Mouse (Mus musculus) ES-Bruce4 (cell line): ENCODE results near the gene Matk. TPM values are rescaled to one million over a fixed set of nuclear protein-coding genes. Genes with fewer than 3 reads are reported as not detected.
A peak's percentile ranks its signal among the peaks of the same experiment; 100 is the strongest.
"Not testable (repeated sequence)": the region's sequence is repeated elsewhere in the genome, so short reads cannot be mapped to it uniquely, and the experiment has no call there.

ENCODE experiments used
- H3K27ac ChIP-seq: 2 replicates; pipeline ENCODE4 v1.5.1; 2012; ENCODE audit warnings: low read length, inconsistent platforms; ENCODE audit not compliant: insufficient read depth
- H3K27me3 ChIP-seq: 2 replicates; pipeline ENCODE4 v1.6.1; 2012; ENCODE audit warnings: mild to moderate bottlenecking, low read length, inconsistent platforms; ENCODE audit not compliant: control insufficient read depth, poor library complexity, insufficient read depth, severe bottlenecking
- H3K36me3 ChIP-seq: 2 replicates; pipeline ENCODE4 v1.6.1; 2012; ENCODE audit warnings: inconsistent platforms, mild to moderate bottlenecking, low read length, moderate library complexity; ENCODE audit not compliant: control insufficient read depth, poor library complexity, insufficient read depth, severe bottlenecking
- H3K4me1 ChIP-seq: one replicate; pipeline ENCODE4 v1.8.1; 2011; ENCODE audit warnings: low read length; ENCODE audit not compliant: control insufficient read depth, insufficient read depth
- H3K4me3 ChIP-seq: 2 replicates; pipeline ENCODE4 v1.5.1; 2011; ENCODE audit warnings: low read depth, mild to moderate bottlenecking, low read length
- H3K9ac ChIP-seq: 2 replicates; pipeline ENCODE4 v1.6.1; 2012; ENCODE audit warnings: low read depth, mild to moderate bottlenecking, inconsistent platforms; ENCODE audit not compliant: poor library complexity, severe bottlenecking
- H3K9me3 ChIP-seq: replicated peaks from 2 replicates; pipeline ENCODE4 v1.6.1; 2012; ENCODE audit warnings: mild to moderate bottlenecking, low read length, inconsistent platforms; ENCODE audit not compliant: control insufficient read depth, poor library complexity, insufficient read depth, severe bottlenecking
- CTCF ChIP-seq: IDR thresholded peaks from one replicate; pipeline ENCODE4 v1.8.1; 2011; ENCODE audit warnings: low read depth, low read length
- EP300 ChIP-seq: IDR thresholded peaks from 2 replicates; pipeline ENCODE4 v1.6.1; 2011; ENCODE audit warnings: low read depth, low read length; ENCODE audit not compliant: insufficient read depth
- POLR2A ChIP-seq: IDR thresholded peaks from one replicate; pipeline ENCODE4 v1.8.1; 2011; ENCODE audit warnings: low read length; ENCODE audit not compliant: insufficient read depth
- polyA plus RNA-seq: library from polyadenylated mRNA; stranded (reverse); fragments of >200 nt; gene quantifications from 2 replicates; pipeline ENCODE4 v1.2.4, GENCODE M21; 2011; ENCODE audit warnings: low read depth; ENCODE audit not compliant: missing spikeins, insufficient read depth, insufficient read length

The Matk gene
- polyA plus RNA-seq, 1 experiment: 1.1 TPM

DNA sequence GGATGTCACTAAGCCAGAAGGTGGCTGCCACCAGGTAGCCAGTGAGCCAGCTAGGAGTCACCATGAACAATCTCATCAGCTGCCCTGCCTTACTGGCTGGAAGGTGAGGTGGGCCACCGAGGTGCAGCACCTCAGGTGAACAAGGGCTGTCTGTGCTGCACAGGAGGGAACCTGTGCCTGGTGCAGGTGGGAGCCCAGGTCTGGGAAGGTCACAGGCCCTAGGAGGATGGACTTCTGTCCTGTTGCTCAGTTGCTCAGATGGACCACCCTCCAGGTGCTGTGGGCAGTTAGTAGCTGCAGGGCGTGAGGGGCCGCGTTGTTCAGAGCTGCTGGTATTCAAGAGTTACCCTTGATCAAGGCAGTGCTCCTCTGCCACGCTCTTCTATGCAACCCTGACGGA, 35.9 kb upstream of the Matk start:
- H3K9me3 ChIP-seq: no peaks in the 10 kb centered on the region
- no peaks in the 10 kb centered on the region for H3K36me3 ChIP-seq
- H3K4me1 ChIP-seq: peaks cover 2% of the 10 kb centered on the region
- no peak overlapping the region for H3K9ac ChIP-seq
- TF ChIP-seq EP300: no peak
- no peak overlapping the region for H3K4me3 ChIP-seq
- no peaks in the 10 kb centered on the region for H3K27me3 ChIP-seq
- no peak overlapping the region for H3K27ac ChIP-seq

DNA sequence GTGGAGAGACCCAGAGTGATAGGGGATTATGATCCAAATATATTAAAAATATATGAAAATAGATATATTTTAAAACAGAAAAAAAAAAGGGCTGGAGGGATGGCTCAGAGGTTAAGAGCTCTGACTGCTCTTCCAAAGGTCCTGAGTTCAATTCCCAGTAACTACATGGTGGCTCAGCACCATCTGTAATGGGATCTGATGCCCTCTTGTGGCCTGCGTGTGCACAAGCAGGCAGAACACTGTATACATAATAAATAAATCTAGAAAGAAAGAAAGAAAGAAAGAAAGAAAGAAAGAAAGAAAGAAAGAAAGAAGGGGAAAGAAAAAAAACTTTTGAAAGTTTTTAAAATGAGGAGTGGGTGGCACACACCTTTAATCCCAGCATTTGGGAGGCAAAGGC, 35.5 kb upstream of the Matk start:
- H3K36me3 ChIP-seq, H3K27me3 ChIP-seq, H3K4me1 ChIP-seq, H3K9ac ChIP-seq, H3K27ac ChIP-seq, H3K9me3 ChIP-seq, H3K4me3 ChIP-seq: not testable (repeated sequence)
- peak; percentile 46 for TF ChIP-seq CTCF

DNA sequence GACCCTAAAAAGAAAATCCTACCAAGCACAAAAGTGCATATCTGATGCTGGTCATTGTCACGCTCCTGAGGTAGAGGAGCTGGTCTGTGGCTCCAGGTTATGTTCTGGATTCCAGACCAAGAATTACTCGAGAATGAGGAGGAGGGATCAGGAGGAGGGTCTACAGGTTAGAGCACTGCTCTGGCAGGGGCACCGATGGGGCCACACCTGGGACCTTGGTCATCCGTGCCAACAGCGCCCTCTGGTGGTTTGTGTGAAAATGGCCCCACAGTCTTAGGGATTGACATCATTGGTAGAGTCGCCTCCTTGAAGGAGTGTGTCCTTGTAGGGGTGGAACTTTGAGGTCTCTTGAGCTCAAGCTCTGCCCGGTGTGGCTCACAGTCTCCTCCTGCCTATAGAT, 34.8 kb upstream of the Matk start:
- Histone ChIP-seq H3K4me3 (no peak overlapping the region), H3K9me3 (no peaks in the 10 kb centered on the region), H3K9ac (no peak overlapping the region), H3K27ac (no peak overlapping the region), H3K36me3 (no peaks in the 10 kb centered on the region), H3K27me3 (no peaks in the 10 kb centered on the region), H3K4me1 (peaks cover 2% of the 10 kb centered on the region)
- TF ChIP-seq CTCF: peak; percentile 79
- TF ChIP-seq POLR2A: no peak

DNA sequence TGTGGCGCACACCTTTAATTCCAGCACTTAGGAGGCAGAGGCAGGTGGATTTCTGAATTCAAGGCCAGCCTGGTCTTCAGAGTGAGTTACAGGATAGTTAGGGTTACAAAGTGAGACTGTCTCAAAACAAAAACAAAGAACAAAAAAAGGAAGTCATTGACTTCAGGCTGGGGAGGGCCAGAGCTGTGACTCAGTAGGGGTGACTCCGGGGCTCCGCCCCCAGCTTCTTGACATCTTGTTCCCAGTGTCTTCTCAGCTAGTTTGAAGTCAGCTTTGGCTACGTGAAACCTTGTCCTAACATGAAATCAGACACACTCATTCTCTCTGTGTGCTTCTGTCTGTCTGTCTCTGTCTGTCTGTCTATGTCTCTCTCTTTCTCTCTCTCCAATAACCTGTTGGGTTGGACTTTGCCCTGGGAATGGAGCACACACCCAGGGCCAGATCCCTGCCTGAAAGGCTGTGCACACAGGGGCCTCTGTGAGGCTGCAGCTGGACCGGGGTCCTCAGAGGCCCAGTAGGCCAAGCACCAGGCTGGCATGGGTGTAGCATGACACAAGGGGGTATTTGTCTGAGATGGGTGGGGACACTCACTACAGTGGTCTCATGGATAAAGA, 31.2 kb upstream of the Matk start:
- no peaks in the 10 kb centered on the region for H3K36me3 ChIP-seq
- no peaks in the 10 kb centered on the region for H3K27me3 ChIP-seq
- H3K4me3 ChIP-seq: no peak overlapping the region
- H3K27ac ChIP-seq: no peak overlapping the region
- H3K4me1 ChIP-seq: peaks cover 2% of the 10 kb centered on the region
- no peak overlapping the region for H3K9ac ChIP-seq
- TF ChIP-seq POLR2A (no peak), CTCF (no peak), EP300 (no peak)
- no peaks in the 10 kb centered on the region for H3K9me3 ChIP-seq

DNA sequence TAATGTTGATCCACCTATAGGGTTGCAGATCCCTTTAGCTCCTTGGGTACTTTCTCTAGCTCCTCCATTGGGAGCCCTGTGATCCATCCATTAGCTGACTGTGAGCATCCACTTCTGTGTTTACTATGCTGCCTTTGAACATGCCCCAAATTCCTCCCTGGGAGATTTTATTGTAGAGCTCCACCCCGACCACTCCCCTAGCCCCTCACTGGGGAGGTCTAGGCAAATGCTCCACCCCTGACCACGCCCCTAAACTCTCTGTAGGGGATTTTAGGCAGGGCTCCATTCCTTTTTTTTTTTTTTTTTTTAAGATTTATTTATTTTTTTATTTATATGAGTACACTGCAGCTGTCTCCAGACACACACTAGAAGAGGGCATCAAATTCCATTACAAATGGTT, 29.0 kb upstream of the Matk start:
- not testable (repeated sequence) for H3K27ac ChIP-seq, H3K9ac ChIP-seq, H3K4me3 ChIP-seq, H3K9me3 ChIP-seq, H3K36me3 ChIP-seq, H3K4me1 ChIP-seq, H3K27me3 ChIP-seq

DNA sequence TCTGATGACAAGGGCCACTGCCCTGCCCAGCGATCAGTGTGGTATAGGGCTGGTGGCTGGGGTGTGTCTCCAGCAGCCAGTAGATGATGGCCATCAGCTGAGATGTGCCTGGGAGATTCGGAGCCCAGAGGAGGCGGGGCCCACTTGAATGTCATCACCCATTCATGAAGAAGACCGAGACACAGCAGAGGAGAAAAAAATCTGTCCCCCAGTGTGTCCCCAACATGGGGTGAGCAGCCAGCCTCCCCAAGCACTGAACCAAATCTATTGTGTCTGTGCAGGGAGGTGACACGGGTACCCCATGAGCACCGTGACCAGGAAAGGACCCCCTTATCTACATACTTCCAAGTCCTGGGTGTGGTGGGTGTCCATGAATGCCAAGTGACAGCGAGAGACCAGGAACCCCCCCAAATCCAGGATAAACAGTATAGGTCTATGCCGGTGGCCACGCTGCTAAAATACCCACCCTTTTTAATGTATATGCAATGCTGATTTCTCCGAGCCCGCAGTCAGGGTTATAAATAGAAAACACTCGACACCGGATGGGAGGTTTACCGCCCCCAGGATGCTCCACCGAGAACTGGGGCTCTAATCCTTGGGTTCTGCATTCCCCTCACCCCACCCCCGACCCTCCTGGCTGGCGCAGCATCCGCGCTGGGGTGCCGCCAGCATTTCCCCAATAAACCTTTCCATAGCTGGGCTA, 22.8 kb upstream of the Matk start:
- Histone ChIP-seq H3K9ac (no peak overlapping the region), H3K36me3 (no peaks in the 10 kb centered on the region), H3K4me3 (peak overlapping the region; percentile 39), H3K9me3 (no peaks in the 10 kb centered on the region), H3K27me3 (no peaks in the 10 kb centered on the region), H3K4me1 (no peaks in the 10 kb centered on the region), H3K27ac (no peak overlapping the region)
- TF ChIP-seq POLR2A: no peak
- peak; percentile 46; the same call in 1 of the 2 replicates for TF ChIP-seq EP300
